Mouse (Mus musculus) neural tube, embryonic 15.5 days (tissue): ENCODE results near the gene Cenps. TPM values are rescaled to one million over a fixed set of nuclear protein-coding genes. Genes with fewer than 3 reads are reported as not detected.

Source experiments
- polyA plus RNA-seq: library from polyadenylated mRNA; unstranded; fragments of >200 nt; fragmentation: Nextera tagmentation; extraction: Ambion mirVana; gene quantifications from 2 replicates; pipeline ENCODE4 v1.2.1, GENCODE M21; 2015

Gene Cenps
- polyA plus RNA-seq, 1 experiment from 2014 or later, result 17.3 TPM

Other genes starting within 250 kb of the Cenps start
- gene Pex14, start 37.8 kb downstream of the Cenps start, polyA plus RNA-seq, result 60.0 and 61.2 TPM in 2 replicates
- 28.1 and 32.7 TPM in 2 replicates for gene Dffa, start 33.5 kb downstream of the Cenps start, polyA plus RNA-seq
- not detected in 2 replicates for gene Cort, start 10.9 kb downstream of the Cenps start, polyA plus RNA-seq
- gene Pgd, start 29.1 kb upstream of the Cenps start, polyA plus RNA-seq, result 107 and 121 TPM in 2 replicates
- 102 and 121 TPM in 2 replicates for gene Kif1b, start 170.1 kb upstream of the Cenps start, polyA plus RNA-seq